Mouse (Mus musculus) thymus, postnatal 14 days (tissue): ENCODE measurements around the gene 1600014C10Rik.

Experiments
- DNase-seq: peaks from one replicate; pipeline ENCODE4 v3.0.0; 2021

The 1600014C10Rik gene

DNA sequence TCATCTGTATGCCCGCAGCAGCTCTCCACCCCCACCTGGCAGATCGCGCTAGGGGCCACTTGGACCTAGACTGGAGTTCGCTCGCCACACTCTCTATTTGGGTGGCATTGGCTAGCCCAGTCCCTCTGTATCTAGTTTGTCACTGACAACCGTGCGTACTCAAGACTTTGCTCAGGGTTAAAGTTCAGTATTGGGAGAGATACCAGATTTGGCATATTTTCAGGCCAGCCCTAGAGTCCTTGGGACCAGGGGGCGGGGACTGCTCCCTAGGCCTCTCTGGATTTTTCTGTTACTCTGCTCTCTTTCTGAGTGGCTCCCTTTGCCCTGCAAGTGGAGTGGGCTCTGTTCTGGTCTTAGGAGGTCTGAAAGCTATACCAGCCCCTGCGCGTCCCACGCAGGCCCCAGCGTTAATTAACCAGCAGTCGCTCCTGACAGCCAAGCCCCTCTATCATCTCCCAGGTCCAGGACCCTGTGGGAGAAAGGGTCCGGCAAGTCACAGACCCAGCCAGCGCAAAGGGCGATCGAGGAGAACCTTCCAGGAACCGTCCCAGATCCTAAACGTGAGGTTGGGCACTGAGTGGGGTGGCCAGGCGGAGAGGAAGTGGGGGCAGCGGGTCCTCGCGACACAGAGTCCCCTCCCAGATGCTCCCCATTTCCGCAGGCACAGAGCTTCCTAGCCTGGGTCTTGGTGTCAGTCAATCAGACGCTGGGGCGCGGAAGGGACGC lies at the start of gene 1600014C10Rik:
TSS of gene 1600014C10Rik (plus strand) at position 256 of the 726 bp plus-strand sequence.
- no peak for DNase-seq

DNA sequence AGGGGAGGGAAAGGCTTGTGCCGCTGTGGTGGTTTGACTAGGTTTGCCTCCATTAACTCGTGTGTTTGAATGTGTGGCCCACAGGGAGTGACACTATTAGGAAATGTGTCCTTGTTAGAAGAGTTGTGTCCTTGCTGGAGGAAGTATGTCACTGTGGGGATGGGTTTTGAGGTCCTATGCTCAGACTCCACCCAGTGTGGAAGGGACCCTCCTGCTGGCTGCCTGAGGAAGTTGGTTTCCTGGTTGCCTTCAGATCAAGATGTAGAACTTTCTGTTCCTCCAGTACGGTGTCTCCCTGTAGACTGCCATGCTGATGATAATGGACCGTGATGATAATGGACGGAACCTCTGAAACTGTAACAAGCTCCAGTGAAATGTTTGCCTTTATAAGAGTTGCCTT lies 48.5 kb upstream of the 1600014C10Rik start:
- DNase-seq, result no peak

- DNase-seq, result no peak
These were observed 42.7 kb upstream of the 1600014C10Rik start for GRCm38 (mm10) chr7:38140324-38140723.

DNA sequence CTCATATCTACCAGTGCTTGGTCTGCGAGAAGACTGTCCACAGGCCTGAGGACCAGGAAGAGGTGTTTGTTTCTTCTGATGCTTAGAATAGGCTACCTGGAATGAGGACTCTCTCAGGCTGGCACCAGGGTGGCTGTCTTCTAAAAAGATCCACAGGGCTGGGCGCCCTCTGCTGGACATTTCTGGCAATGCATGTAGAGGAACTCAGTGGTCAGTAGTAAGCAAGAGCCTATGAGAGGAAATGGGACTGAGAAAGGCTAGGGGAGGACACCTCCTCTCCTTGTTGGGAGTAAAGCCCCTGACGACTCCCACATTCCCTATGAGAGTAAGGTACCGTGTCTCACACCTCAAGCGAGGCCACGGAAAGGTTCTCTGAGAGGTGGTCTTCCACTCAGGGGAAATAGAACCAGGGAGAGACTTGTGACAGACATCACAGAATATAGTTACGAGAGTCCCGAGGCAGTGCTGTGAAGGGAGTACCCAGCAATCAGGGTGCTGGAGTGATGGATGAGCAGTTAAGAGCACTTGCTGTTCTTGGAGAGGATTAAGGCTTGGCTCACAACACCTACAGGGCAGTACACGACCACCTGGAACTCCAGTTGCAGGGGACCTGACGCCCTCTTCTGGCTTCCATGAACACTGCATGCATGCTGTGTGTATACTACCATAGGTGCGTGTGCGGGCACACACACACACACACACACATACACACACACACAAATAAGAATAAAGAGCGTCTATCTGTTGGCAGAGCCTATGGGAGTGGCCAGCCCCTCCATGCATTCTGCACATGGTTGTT lies 41.1 kb upstream of the 1600014C10Rik start:
- peak; percentile 84 for DNase-seq

- no peak for DNase-seq
These were observed 35.5 kb upstream of the 1600014C10Rik start for GRCm38 (mm10) chr7:38147477-38147876.

- no peak for DNase-seq
These were observed 31.2 kb upstream of the 1600014C10Rik start for GRCm38 (mm10) chr7:38151706-38152312.

- DNase-seq, result no peak
These were observed 30.4 kb upstream of the 1600014C10Rik start for GRCm38 (mm10) chr7:38152571-38152970.

DNA sequence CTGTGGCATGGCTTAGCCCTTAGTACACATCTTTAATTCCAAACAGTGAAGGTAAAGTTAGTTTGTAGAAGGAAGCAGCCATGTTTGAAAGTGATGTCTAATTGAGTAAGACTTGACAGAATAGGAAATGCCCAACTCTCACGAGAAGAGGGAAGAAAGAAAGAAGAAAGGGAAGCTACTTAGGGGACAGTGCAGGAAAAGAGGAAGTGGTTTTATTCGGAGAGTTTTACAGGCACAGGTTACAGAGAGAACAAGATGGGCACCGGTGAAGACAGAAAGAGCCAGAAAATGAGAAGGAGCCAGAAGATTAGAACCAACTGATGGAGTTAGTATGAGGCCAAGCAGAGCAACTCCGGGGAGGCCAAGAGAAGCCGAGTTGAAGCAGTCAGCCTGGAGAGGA lies 27.2 kb upstream of the 1600014C10Rik start:
- DNase-seq, result no peak

GRCm38 (mm10) chr7:38158764-38159458 lies 24.1 kb upstream of the 1600014C10Rik start:
- no peak for DNase-seq

GRCm38 (mm10) chr7:38161438-38161837 lies 21.6 kb upstream of the 1600014C10Rik start:
- peak; percentile 26 for DNase-seq

DNA sequence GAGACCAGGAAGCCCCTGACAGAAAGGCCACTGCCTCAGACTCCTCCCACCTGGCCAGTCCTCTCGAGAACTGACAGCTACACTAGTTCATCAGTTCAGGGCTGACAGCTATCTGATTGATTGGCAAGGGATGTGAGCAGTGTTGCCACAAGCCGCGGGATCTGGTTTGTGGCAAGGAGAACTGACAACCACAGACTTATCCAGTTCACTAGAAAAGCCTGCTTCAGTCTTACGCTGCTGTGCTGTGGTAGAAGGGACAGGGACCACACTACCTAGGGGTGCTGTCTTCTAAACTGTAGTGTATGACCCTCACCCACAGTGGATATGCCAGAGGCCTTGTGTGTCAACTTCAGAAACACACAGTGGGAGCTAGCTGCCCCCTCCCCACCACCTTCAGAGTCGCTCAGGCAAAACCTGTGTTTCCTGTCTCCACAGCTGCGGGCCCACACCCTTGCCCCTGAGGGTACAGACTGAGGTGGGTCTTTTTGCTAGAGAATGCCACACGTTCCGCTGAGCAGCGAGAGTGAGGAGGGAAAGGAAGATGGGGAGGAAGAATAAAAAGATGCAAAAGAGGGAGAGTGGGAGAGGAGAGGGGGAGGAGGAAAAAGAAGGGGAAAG lies 19.5 kb upstream of the 1600014C10Rik start:
- peak; percentile 46 for DNase-seq

GRCm38 (mm10) chr7:38166930-38167645 lies 15.9 kb upstream of the 1600014C10Rik start:
- no peak for DNase-seq

- peak; percentile 49 for DNase-seq
These were observed 15.3 kb upstream of the 1600014C10Rik start for GRCm38 (mm10) chr7:38167724-38168141.

DNA sequence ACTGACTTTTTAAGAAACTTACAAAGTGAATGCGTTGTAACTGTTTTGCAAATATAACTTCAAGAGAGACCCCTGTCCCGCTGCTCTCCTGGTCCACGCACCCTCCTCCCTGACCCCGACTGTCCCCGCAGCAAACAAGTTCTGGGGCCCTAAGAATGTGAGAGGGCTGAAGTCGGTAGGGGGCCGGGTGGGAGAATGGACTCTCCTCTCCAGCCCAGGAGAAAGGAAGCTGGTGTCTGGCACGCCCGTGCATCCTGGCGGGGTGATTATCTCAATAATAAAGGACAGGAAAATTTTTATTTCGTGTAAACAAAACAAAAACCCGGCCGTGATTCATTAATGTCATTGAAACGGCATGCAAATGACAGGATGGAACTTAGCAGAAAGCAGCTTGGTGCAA lies 9.1 kb upstream of the 1600014C10Rik start:
- DNase-seq, result no peak

- peak; percentile 67 for DNase-seq
These were observed 8.5 kb upstream of the 1600014C10Rik start for GRCm38 (mm10) chr7:38174321-38175148.

DNA sequence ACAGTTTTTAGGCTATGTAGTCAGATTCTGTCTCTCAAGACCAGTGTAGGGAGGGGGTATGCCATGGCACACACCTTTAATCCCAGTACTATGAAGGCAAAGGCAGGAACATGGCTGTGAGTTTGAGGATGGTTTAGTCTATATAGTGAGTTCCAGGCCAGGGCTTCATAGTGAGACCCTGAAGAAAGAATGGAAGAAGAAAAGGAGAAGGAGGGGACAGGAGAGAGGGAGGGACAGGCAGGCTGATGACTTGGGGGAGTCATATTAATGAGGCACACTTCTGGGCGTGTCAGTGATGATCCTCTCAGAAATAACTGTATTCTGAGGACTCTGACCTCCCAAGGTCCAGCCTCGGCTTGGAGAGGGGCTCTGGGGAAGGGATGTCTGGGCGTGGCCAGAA lies 7.0 kb upstream of the 1600014C10Rik start:
- no peak for DNase-seq

DNA sequence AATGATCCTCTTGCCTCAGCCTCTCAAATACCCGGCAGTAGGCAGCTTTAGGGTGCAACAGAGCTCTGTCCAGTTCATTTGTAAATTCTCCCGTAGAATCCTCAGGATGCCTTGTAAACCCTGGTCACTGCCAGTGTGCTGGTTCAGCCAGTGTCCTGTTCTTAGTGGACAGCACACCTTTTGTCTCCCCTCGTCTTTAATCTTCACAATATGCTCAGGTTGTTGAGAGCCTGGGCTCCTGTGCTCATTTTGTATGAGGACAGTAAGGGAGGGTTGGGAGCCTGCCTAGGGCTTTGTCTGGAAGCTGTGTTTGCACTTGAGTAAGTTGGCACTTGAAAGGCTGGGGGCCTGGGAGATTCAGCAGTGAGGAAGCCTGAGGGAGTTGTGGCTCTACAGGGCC lies 3.1 kb upstream of the 1600014C10Rik start:
- DNase-seq, result no peak

DNA sequence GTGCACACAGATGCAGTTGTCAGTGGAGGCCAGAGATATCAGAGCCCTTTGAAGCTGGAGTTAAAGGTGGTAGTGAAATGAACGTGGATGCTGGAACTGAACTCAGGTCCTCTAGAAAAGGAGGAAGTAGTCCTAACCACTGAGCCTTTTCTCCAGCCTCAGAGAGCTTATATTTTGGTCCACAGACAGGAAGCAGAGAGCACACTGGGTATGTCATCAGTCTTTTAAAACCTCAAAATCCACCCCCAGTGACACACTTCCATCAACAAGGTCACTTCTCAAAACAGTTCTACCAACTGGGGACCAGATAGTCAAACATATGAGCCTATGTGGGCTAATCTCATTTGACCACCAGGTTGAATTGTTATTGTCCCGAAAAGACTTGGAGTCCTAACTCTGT lies 1.7 kb upstream of the 1600014C10Rik start:
- DNase-seq, result no peak

DNA sequence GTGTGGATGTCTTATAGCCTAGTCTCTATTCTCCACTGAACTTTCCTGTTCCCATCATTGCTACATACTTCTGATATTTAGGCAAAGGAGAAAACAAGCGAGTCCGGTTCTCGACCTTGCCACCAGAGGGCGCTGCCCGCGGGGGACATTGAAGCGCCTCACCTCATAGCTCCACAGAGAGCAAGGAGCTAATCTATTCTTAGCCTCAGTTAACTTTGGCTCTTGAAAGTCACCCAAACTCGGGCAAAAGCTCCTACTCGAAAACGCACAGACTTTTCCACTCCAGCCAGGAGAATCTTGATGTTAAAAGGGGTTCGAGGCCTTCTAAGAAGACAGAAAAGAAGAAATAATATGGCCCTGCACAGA lies 438 bp upstream of the 1600014C10Rik start:
- DNase-seq, result peak; percentile 90

- DNase-seq, result peak; percentile 90
These were observed 846 bp downstream of the 1600014C10Rik start for GRCm38 (mm10) chr7:38183709-38184417.

DNA sequence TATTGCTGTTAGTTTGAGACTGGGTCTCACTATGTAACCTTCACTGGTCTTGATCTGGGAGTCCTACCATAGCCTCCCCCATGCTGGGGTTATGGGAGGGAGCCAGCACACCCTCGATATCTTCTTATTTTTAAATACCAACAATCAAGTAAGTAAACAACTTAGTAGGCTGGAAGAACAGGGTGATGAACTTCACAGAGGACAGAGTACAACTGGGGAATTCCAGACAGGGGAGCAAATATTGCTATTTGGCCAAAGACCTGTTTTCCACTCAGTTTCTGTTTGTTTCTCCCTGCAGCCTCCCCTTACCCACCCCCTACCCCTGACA lies 1.4 kb downstream of the 1600014C10Rik start:
- DNase-seq, result no peak
